Mouse (Mus musculus): ENCODE measurements around the gene Tlx3. TPM values are rescaled to one million over a fixed set of nuclear protein-coding genes. Genes with fewer than 3 reads are reported as not detected.
A peak's percentile ranks its signal among the peaks of the same experiment; 100 is the strongest.

Tlx3 gene
- polyA plus RNA-seq, 1 experiment, result not detected

- Histone ChIP-seq H3K27me3 (ENCODE audit: control insufficient read depth, insufficient read depth, low read length) (no peaks in the 10 kb centered on the region), H3K27ac (ENCODE audit: insufficient read depth, low read length) (peak overlapping the region; percentile 69), H3K36me3 (ENCODE audit: control insufficient read depth, insufficient read depth, low read length) (peaks cover 11% of the 10 kb centered on the region), H3K4me3 (ENCODE audit: extremely low read depth, insufficient read depth, insufficient read length) (peak overlapping the region; percentile 79), H3K4me1 (ENCODE audit: control insufficient read depth, insufficient read depth, insufficient read length) (no peaks in the 10 kb centered on the region; the same call in 1 of the 2 replicates)
- TF ChIP-seq CTCF (IDR thresholded peaks at IDR 0.05; ENCODE audit: extremely low read depth, insufficient read depth, insufficient read length, insufficient replicate concordance), result no peak
- TF ChIP-seq POLR2A (IDR thresholded peaks at IDR 0.05; ENCODE audit: low read depth, low read length), result no peak
- 3% methylated on average over 53 of the region's 53 CpGs for WGBS
- DNase-seq (ENCODE audit: low read depth in 1 of 2, low spot score in 2 of 2), result peak; percentile 47 to 68
Measured at GRCm38 (mm10) chr11:33162211-33162997, 41.0 kb downstream of the Tlx3 start.

- no peak for DNase-seq (ENCODE audit: low read depth in 1 of 2, low spot score in 2 of 2)
- Histone ChIP-seq H3K27ac (ENCODE audit: insufficient read depth, low read length) (no peak overlapping the region), H3K36me3 (ENCODE audit: control insufficient read depth, insufficient read depth, low read length) (peaks cover 21% of the 10 kb centered on the region), H3K4me3 (ENCODE audit: extremely low read depth, insufficient read depth, insufficient read length) (no peak overlapping the region), H3K4me1 (ENCODE audit: control insufficient read depth, insufficient read depth, insufficient read length) (no peaks in the 10 kb centered on the region; the same call in 1 of the 2 replicates), H3K27me3 (ENCODE audit: control insufficient read depth, insufficient read depth, low read length) (no peaks in the 10 kb centered on the region)
- no peak for TF ChIP-seq CTCF (IDR thresholded peaks at IDR 0.05; ENCODE audit: extremely low read depth, insufficient read depth, insufficient read length, insufficient replicate concordance)
- TF ChIP-seq POLR2A (IDR thresholded peaks at IDR 0.05; ENCODE audit: low read depth, low read length), result no peak
- WGBS, result 91% methylated on average over 3 of the region's 3 CpGs
Measured at GRCm38 (mm10) chr11:33159741-33160140, 43.6 kb downstream of the Tlx3 start.

DNA sequence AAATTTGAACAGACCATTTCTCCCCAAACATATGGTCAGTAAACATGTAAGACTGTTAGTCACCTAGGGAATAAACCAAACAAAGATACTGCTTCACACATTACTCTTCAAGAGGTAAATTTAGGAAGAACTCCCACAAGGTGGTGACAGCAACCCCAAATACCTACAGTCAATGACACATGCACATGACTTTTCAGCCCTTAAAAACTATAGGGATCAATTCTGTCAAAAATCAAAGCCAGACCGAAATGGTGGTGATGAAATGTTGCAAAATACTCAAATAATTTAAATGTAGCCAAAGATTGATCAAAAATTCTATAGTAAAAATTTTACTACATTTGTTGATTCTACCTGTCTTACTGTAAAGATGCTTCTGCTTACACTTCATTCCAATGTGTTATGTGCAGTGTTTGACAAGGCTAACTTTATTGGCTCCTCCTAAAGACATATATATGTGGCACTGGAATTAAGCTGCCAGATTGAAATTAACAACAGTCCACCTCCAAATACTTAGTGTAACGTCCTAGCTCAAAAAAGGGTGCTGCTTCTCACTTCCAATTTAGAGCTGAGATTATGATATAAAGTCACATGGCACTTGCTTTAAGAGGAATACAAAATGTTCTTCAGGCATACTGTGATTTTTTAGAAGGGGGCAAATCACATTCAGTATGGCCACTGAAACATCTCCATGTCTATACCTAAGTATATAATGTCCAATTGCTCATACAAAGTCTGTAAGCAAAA lies 45.8 kb downstream of the Tlx3 start:
- Histone ChIP-seq H3K4me1 (ENCODE audit: control insufficient read depth, insufficient read depth, insufficient read length) (no peaks in the 10 kb centered on the region; the same call in 1 of the 2 replicates), H3K27me3 (ENCODE audit: control insufficient read depth, insufficient read depth, low read length) (no peaks in the 10 kb centered on the region), H3K4me3 (ENCODE audit: extremely low read depth, insufficient read depth, insufficient read length) (no peak overlapping the region), H3K27ac (ENCODE audit: insufficient read depth, low read length) (no peak overlapping the region), H3K36me3 (ENCODE audit: control insufficient read depth, insufficient read depth, low read length) (peaks cover 25% of the 10 kb centered on the region)
- no peak for TF ChIP-seq CTCF (IDR thresholded peaks at IDR 0.05; ENCODE audit: extremely low read depth, insufficient read depth, insufficient read length, insufficient replicate concordance)
- no peak for TF ChIP-seq POLR2A (IDR thresholded peaks at IDR 0.05; ENCODE audit: low read depth, low read length)
- 89% methylated on average over 2 of the region's 2 CpGs for WGBS
- no peak for DNase-seq (ENCODE audit: low read depth in 1 of 2, low spot score in 2 of 2)

DNA sequence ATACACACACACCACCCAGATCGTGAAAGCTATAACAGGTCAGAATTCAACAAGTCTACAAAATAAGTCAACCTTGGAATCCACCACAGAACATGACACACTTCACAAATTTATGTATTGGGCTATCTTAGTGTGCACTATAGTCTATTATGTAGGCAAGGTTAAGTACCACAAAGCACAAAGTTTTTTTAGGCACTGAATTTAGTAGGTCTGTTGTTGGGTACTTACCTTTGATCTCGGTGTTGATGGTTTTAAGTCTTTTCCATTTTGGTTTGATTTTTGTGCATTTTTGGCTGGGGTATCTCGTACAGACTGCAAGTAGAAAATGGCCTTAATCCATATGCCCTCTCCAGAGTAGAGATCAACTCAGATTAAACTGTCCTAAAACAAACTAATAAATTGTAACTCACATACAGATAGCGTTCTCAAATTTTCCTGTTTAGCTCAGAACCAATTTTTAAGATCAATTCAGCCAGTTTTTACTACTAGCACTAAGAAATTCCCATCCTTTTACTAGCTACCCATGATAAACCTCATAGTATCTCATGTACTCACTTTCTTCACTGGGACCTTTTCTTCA lies 46.9 kb downstream of the Tlx3 start:
- WGBS, result 86% methylated on average over 4 of the region's 4 CpGs
- TF ChIP-seq POLR2A (IDR thresholded peaks at IDR 0.05; ENCODE audit: low read depth, low read length) (no peak), CTCF (IDR thresholded peaks at IDR 0.05; ENCODE audit: extremely low read depth, insufficient read depth, insufficient read length, insufficient replicate concordance) (no peak)
- Histone ChIP-seq H3K4me3 (ENCODE audit: extremely low read depth, insufficient read depth, insufficient read length) (no peak overlapping the region), H3K27me3 (ENCODE audit: control insufficient read depth, insufficient read depth, low read length) (no peaks in the 10 kb centered on the region), H3K4me1 (ENCODE audit: control insufficient read depth, insufficient read depth, insufficient read length) (no peaks in the 10 kb centered on the region), H3K36me3 (ENCODE audit: control insufficient read depth, insufficient read depth, low read length) (peaks cover 26% of the 10 kb centered on the region), H3K27ac (ENCODE audit: insufficient read depth, low read length) (no peak overlapping the region)
- DNase-seq (ENCODE audit: low read depth in 1 of 2, low spot score in 2 of 2), result no peak

DNA sequence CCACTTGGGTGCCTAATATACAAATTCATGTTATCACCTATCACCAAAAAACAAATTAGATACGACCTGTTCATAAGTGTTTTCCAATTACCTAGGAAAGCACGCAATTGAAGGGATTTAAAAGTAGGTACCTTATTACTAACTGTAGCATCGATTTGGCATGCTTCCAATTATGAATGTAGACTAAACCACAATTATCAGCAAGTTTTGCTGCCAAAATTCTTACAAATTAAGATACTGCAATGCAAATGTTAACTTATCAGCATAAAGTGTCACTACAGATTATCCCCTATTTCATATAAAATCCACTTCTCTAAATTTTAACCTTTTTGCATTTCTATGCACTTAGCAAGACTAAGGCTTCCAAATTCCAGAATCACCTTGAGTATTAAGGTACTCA lies 48.9 kb downstream of the Tlx3 start:
- Histone ChIP-seq H3K4me3 (ENCODE audit: extremely low read depth, insufficient read depth, insufficient read length) (no peak overlapping the region), H3K4me1 (ENCODE audit: control insufficient read depth, insufficient read depth, insufficient read length) (no peaks in the 10 kb centered on the region), H3K36me3 (ENCODE audit: control insufficient read depth, insufficient read depth, low read length) (peaks cover 26% of the 10 kb centered on the region), H3K27ac (ENCODE audit: insufficient read depth, low read length) (no peak overlapping the region), H3K27me3 (ENCODE audit: control insufficient read depth, insufficient read depth, low read length) (no peaks in the 10 kb centered on the region)
- DNase-seq (ENCODE audit: low read depth in 1 of 2, low spot score in 2 of 2), result no peak
- WGBS, result 83% methylated on average over 3 of the region's 3 CpGs
- TF ChIP-seq POLR2A (IDR thresholded peaks at IDR 0.05; ENCODE audit: low read depth, low read length), result no peak
- no peak for TF ChIP-seq CTCF (IDR thresholded peaks at IDR 0.05; ENCODE audit: extremely low read depth, insufficient read depth, insufficient read length, insufficient replicate concordance)

DNA sequence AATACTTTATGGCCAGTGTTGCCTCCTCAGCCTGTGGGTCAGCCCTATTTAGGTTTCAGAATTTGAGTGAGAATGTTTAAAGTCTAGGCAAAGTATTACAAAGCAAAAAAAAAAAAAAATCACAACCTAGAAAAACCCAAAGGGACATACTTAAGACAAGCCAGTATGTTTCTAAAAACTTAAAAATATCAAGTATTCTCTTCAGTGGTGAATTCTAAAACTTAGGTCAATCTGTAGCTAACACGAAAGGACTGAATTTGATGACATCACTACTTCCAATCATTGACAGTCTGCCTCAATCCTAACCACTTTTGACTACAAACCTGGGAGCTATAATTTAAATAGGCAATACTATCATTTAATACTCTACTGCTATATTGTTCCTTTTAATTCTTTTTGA lies 50.4 kb downstream of the Tlx3 start:
- WGBS, result 93% methylated on average over 1 of the region's 1 CpGs
- Histone ChIP-seq H3K27me3 (ENCODE audit: control insufficient read depth, insufficient read depth, low read length) (no peaks in the 10 kb centered on the region), H3K4me3 (ENCODE audit: extremely low read depth, insufficient read depth, insufficient read length) (no peak overlapping the region), H3K27ac (ENCODE audit: insufficient read depth, low read length) (no peak overlapping the region), H3K36me3 (ENCODE audit: control insufficient read depth, insufficient read depth, low read length) (peaks cover 23% of the 10 kb centered on the region), H3K4me1 (ENCODE audit: control insufficient read depth, insufficient read depth, insufficient read length) (peaks cover 2% of the 10 kb centered on the region; the same call in 1 of the 2 replicates)
- no peak for DNase-seq (ENCODE audit: low read depth in 1 of 2, low spot score in 2 of 2)
- TF ChIP-seq CTCF (IDR thresholded peaks at IDR 0.05; ENCODE audit: extremely low read depth, insufficient read depth, insufficient read length, insufficient replicate concordance), result no peak
- no peak for TF ChIP-seq POLR2A (IDR thresholded peaks at IDR 0.05; ENCODE audit: low read depth, low read length)

Measured in spleen, adult 2 months (tissue).